Mouse (Mus musculus) liver, embryonic 12.5 days (tissue): ENCODE measurements at regions not wholly inside any gene's neighbourhood (a gene's known extent, or its start where the extent isn't known, plus 50 kb on each side); places are given as distances from the start of the nearest gene placed in this dataset.

Experiments used
- ATAC-seq: fragments of 200-750 bp; cut with Nextera tagmentation; 2 replicates; pipeline ENCODE4 v1.8.0; 2017; ENCODE audit warnings: moderate number of reproducible peaks, mild to moderate bottlenecking, moderate library complexity
- H3K27ac ChIP-seq: fragments of 300-500 bp; sonication (generic); 2 replicates; pipeline ENCODE4 v1.5.1; 2016; ENCODE audit warnings: mild to moderate bottlenecking
- H3K27me3 ChIP-seq: fragments of 300-500 bp; sonication (generic); replicated peaks from 2 replicates; pipeline ENCODE4 v1.6.1; 2016; ENCODE audit warnings: mild to moderate bottlenecking, moderate library complexity
- H3K36me3 ChIP-seq: fragments of 300-500 bp; sonication (generic); 2 replicates; pipeline ENCODE4 v1.6.1; 2016; ENCODE audit warnings: mild to moderate bottlenecking, moderate library complexity
- H3K4me1 ChIP-seq: fragments of 300-500 bp; sonication (generic); 2 replicates; pipeline ENCODE4 v1.6.1; 2016
- H3K4me2 ChIP-seq: fragments of 300-500 bp; sonication (generic); 2 replicates; pipeline ENCODE4 v1.6.1; 2016; ENCODE audit warnings: mild to moderate bottlenecking, moderate library complexity
- H3K4me3 ChIP-seq: fragments of 300-500 bp; sonication (generic); 2 replicates; pipeline ENCODE4 v1.5.1; 2016; ENCODE audit warnings: mild to moderate bottlenecking, moderate library complexity
- H3K9ac ChIP-seq: fragments of 300-500 bp; sonication (generic); 2 replicates; pipeline ENCODE4 v1.6.1; 2016; ENCODE audit warnings: mild to moderate bottlenecking, moderate library complexity
- H3K9me3 ChIP-seq: fragments of 300-500 bp; sonication (generic); replicated peaks from 2 replicates; pipeline ENCODE4 v1.6.1; 2016; ENCODE audit warnings: mild to moderate bottlenecking, moderate library complexity
- WGBS: fragments of 180-500 bp; shearing (Covaris S2); methylation state at CpG from one replicate; pipeline ENCODE4 v1.1.7; 2016; ENCODE audit not compliant: insufficient replicate concordance; 5-methylcytosine and 5-hydroxymethylcytosine counted together

GRCm38 (mm10) chr3:147252812-147253211, 400.6 kb downstream of the Ttll7 start:
- Histone ChIP-seq H3K9ac (no peak overlapping the region), H3K4me1 (no peaks in the 10 kb centered on the region), H3K4me3 (no peak overlapping the region), H3K9me3 (no peaks in the 10 kb centered on the region), H3K4me2 (no peak overlapping the region), H3K36me3 (no peaks in the 10 kb centered on the region), H3K27ac (no peak overlapping the region), H3K27me3 (no peaks in the 10 kb centered on the region)
- ATAC-seq: no peak
- 46% methylated on average over 6 of the region's 6 CpGs for WGBS

DNA sequence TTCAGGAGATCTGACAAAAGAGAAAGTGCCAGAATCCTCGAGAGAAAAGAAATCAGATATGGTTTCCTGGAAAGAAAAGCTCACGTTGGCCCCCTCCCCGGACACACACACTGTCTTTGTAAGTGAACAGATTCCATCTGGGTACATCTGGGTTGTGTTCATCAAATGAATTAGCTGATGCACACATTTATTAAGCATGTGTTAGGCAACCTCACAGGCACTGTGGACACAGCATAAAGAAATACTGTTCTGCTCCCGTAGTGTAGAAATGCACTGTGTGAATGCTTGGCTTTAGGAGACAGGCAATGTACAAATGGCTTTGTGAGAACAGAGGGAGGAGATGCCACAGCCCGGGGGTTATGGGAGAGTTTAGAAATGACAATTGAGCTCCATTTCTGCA, 402.3 kb downstream of the Ttll7 start:
- no peaks in the 10 kb centered on the region for H3K27me3 ChIP-seq
- H3K4me3 ChIP-seq: no peak overlapping the region
- no peak overlapping the region for H3K9ac ChIP-seq
- no peaks in the 10 kb centered on the region for H3K4me1 ChIP-seq
- H3K9me3 ChIP-seq: no peaks in the 10 kb centered on the region
- 54% methylated on average over 5 of the region's 5 CpGs for WGBS
- no peaks in the 10 kb centered on the region for H3K36me3 ChIP-seq
- H3K27ac ChIP-seq: no peak overlapping the region
- H3K4me2 ChIP-seq: no peak overlapping the region
- ATAC-seq: no peak

- Histone ChIP-seq H3K27ac (no peak overlapping the region), H3K4me3 (no peak overlapping the region), H3K27me3 (no peaks in the 10 kb centered on the region), H3K4me2 (no peak overlapping the region), H3K4me1 (no peaks in the 10 kb centered on the region), H3K9me3 (no peaks in the 10 kb centered on the region), H3K9ac (no peak overlapping the region), H3K36me3 (no peaks in the 10 kb centered on the region)
- 68% methylated on average over 10 of the region's 10 CpGs for WGBS
- no peak for ATAC-seq
Measured at GRCm38 (mm10) chr3:147260958-147261595, 408.9 kb downstream of the Ttll7 start.

- no peaks in the 10 kb centered on the region for H3K27me3 ChIP-seq
- H3K4me1 ChIP-seq: no peaks in the 10 kb centered on the region
- H3K36me3 ChIP-seq: no peaks in the 10 kb centered on the region
- ATAC-seq: no peak
- H3K9me3 ChIP-seq: no peaks in the 10 kb centered on the region
- H3K4me2 ChIP-seq: no peak overlapping the region
- H3K4me3 ChIP-seq: no peak overlapping the region
- no peak overlapping the region for H3K27ac ChIP-seq
- H3K9ac ChIP-seq: no peak overlapping the region
- WGBS: 58% methylated on average over 5 of the region's 5 CpGs
Measured at GRCm38 (mm10) chr3:147266556-147266955, 414.4 kb downstream of the Ttll7 start.

DNA sequence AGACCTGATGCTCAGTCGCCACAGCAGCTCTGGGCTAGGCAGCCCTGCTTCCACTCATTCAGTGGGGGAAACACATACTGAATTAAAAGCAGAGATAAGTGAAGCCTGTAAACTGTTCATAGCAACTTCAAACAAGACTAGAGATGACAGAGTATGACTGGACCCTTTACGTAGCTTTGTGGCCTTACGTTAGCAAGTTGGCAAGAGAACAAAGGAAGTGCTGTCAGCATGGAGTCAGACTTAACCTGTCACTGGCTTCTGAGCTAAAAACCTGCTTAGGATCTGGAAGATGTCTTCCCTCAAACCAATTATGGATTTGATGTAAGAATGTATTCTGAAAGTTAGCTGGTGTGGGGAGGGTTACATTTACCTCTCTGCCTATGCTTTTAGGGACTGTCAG, 421.3 kb downstream of the Ttll7 start:
- Histone ChIP-seq H3K4me1 (no peaks in the 10 kb centered on the region), H3K27me3 (no peaks in the 10 kb centered on the region), H3K4me2 (no peak overlapping the region), H3K9me3 (no peaks in the 10 kb centered on the region), H3K27ac (no peak overlapping the region), H3K4me3 (no peak overlapping the region), H3K36me3 (no peaks in the 10 kb centered on the region), H3K9ac (no peak overlapping the region)
- no peak for ATAC-seq
- 79% methylated on average over 3 of the region's 3 CpGs for WGBS

GRCm38 (mm10) chr3:147278602-147279001, 426.4 kb downstream of the Ttll7 start:
- no peak overlapping the region for H3K9ac ChIP-seq
- no peak overlapping the region for H3K27ac ChIP-seq
- ATAC-seq: no peak
- no peaks in the 10 kb centered on the region for H3K9me3 ChIP-seq
- no peaks in the 10 kb centered on the region for H3K36me3 ChIP-seq
- H3K27me3 ChIP-seq: no peaks in the 10 kb centered on the region
- H3K4me3 ChIP-seq: no peak overlapping the region
- H3K4me2 ChIP-seq: no peak overlapping the region
- no peaks in the 10 kb centered on the region for H3K4me1 ChIP-seq

GRCm38 (mm10) chr3:147283724-147284123, 431.6 kb downstream of the Ttll7 start:
- ATAC-seq: no peak
- 46% methylated on average over 9 of the region's 9 CpGs for WGBS

GRCm38 (mm10) chr3:147284357-147284756, 432.2 kb downstream of the Ttll7 start:
- Histone ChIP-seq H3K9ac (no peak overlapping the region), H3K4me3 (no peak overlapping the region), H3K36me3 (no peaks in the 10 kb centered on the region), H3K27ac (no peak overlapping the region), H3K4me2 (no peak overlapping the region), H3K4me1 (no peaks in the 10 kb centered on the region), H3K9me3 (no peaks in the 10 kb centered on the region), H3K27me3 (no peaks in the 10 kb centered on the region)
- 68% methylated on average over 4 of the region's 4 CpGs for WGBS
- ATAC-seq: no peak

More at GRCm38 (mm10) chr3:147283724-147284123, 431.6 kb downstream of the Ttll7 start:
- Histone ChIP-seq H3K9me3 (no peaks in the 10 kb centered on the region), H3K4me1 (no peaks in the 10 kb centered on the region), H3K4me2 (no peak overlapping the region), H3K9ac (no peak overlapping the region), H3K27me3 (no peaks in the 10 kb centered on the region), H3K4me3 (no peak overlapping the region), H3K36me3 (no peaks in the 10 kb centered on the region), H3K27ac (no peak overlapping the region)

GRCm38 (mm10) chr3:147285496-147285895, 433.3 kb downstream of the Ttll7 start:
- Histone ChIP-seq H3K4me3 (no peak overlapping the region), H3K9me3 (no peaks in the 10 kb centered on the region), H3K9ac (no peak overlapping the region), H3K4me2 (no peak overlapping the region), H3K27me3 (no peaks in the 10 kb centered on the region), H3K4me1 (no peaks in the 10 kb centered on the region), H3K27ac (no peak overlapping the region), H3K36me3 (no peaks in the 10 kb centered on the region)
- 55% methylated on average over 5 of the region's 5 CpGs for WGBS
- ATAC-seq: no peak

DNA sequence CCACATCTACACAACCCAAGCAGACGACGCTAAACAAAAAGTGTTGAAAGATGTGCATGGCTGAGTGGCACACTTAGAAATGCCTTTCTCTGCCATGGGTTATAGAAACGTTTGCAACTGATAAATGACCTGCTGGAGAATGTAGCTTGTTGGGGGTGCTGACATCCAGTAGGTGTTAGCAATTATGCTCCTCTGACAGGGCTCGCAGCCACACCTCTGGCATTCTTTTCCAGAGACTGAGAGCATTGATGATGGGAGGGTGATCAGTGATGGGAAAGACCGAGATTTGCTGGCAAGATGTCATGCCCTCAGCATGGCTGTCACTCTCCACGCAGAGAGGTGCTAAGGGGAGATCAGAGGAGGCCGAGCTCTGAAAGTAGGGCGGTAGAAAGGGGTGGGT, 435.3 kb downstream of the Ttll7 start:
- Histone ChIP-seq H3K4me2 (no peak overlapping the region), H3K4me1 (no peaks in the 10 kb centered on the region), H3K9ac (no peak overlapping the region), H3K27me3 (no peaks in the 10 kb centered on the region), H3K4me3 (no peak overlapping the region), H3K27ac (no peak overlapping the region), H3K9me3 (no peaks in the 10 kb centered on the region), H3K36me3 (no peaks in the 10 kb centered on the region)
- 51% methylated on average over 8 of the region's 8 CpGs for WGBS
- no peak for ATAC-seq

GRCm38 (mm10) chr3:147291696-147292327, 439.6 kb downstream of the Ttll7 start:
- H3K4me1 ChIP-seq: no peaks in the 10 kb centered on the region
- H3K9ac ChIP-seq: no peak overlapping the region
- no peak overlapping the region for H3K4me3 ChIP-seq
- WGBS: 75% methylated on average over 9 of the region's 10 CpGs
- H3K36me3 ChIP-seq: no peaks in the 10 kb centered on the region
- no peaks in the 10 kb centered on the region for H3K27me3 ChIP-seq
- no peak overlapping the region for H3K27ac ChIP-seq
- no peak overlapping the region for H3K4me2 ChIP-seq
- no peak for ATAC-seq
- no peaks in the 10 kb centered on the region for H3K9me3 ChIP-seq

- Histone ChIP-seq H3K27me3 (no peaks in the 10 kb centered on the region), H3K27ac (no peak overlapping the region), H3K4me1 (no peaks in the 10 kb centered on the region), H3K9me3 (no peaks in the 10 kb centered on the region), H3K9ac (no peak overlapping the region), H3K36me3 (no peaks in the 10 kb centered on the region), H3K4me2 (no peak overlapping the region), H3K4me3 (no peak overlapping the region)
- no peak for ATAC-seq
- 25% methylated on average over 9 of the region's 9 CpGs for WGBS
Measured at GRCm38 (mm10) chr3:147298065-147298464, 445.9 kb downstream of the Ttll7 start.

DNA sequence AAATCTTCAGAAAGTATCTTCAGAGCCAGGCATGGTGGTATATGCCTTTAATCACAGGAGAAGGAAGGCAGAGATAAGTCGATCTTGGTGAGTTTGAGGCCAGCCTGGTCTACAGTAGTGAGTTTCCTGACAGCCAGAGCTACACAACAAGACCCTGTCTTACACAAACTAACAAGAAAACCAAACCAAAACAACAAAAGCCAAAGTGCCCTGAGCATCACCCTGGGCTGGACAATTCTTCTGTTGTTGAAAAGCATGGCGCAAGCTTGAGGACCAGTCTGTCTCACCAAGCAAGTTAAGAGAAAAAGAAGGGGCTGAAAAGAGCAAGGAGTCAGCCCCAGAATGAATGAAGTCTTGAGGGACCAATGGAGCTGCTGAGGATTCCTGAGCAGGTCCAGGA, 473.4 kb downstream of the Ttll7 start:
- H3K4me3 ChIP-seq: no peak overlapping the region
- no peak for ATAC-seq
- H3K4me2 ChIP-seq: no peak overlapping the region
- no peaks in the 10 kb centered on the region for H3K36me3 ChIP-seq
- no peak overlapping the region for H3K27ac ChIP-seq
- H3K4me1 ChIP-seq: no peaks in the 10 kb centered on the region
- no peaks in the 10 kb centered on the region for H3K9me3 ChIP-seq
- H3K27me3 ChIP-seq: no peaks in the 10 kb centered on the region
- no peak overlapping the region for H3K9ac ChIP-seq
- 75% methylated on average over 2 of the region's 2 CpGs for WGBS
